In genomic region chr6:7882520-7882919, GRCm38 (mm10) we compare ENCODE assay signal across 9 mouse cellular contexts. TPM values are rescaled to one million over a fixed set of nuclear protein-coding genes. Genes with fewer than 3 reads are reported as not detected.
DNase-seq lines count a peak whose midpoint lies in the region; ATAC-seq and TF ChIP-seq lines count a peak whose summit lies in the region.
"Had no signal": no experiment of that assay in that cellular context is flagged by ENCODE, and none has a peak within 500 bp of the region (broad histone marks: within the 10 kb centered on the region; RNA-seq: fewer than 3 reads in every experiment).

No protein-coding gene starts in this region.

- peak; percentile 83 for DNase-seq in liver, adult 2 months (ENCODE audit: extremely low read depth, low read depth, low spot score)
- DNase-seq in fibroblast of lung, adult 2 months (ENCODE audit: low read depth) = peak; percentile 81
- peak; percentile 84 for DNase-seq in lung, postnatal 36 days
- no peak for DNase-seq in left cerebral cortex, adult 2 months (ENCODE audit: extremely low spot score in 1 of 2, low spot score in 2 of 2)
- DNase-seq in cerebellum, adult 9-10 months = no peak
- DNase-seq in cerebellum, adult 2 months = no peak

- no peaks in the 10 kb centered on the region for H3K27me3 ChIP-seq in liver, adult 2 months (ENCODE audit: control insufficient read depth, insufficient read depth, low read length)
- H3K27me3 ChIP-seq in liver, embryonic 12.5 days (replicated peaks) = no peaks in the 10 kb centered on the region
- no peaks in the 10 kb centered on the region for H3K27me3 ChIP-seq in intestine, embryonic 16.5 days (replicated peaks; ENCODE audit: control insufficient read depth, insufficient read depth, low read length)
- no peaks in the 10 kb centered on the region for H3K27me3 ChIP-seq in cerebellum, adult 2 months (ENCODE audit: control insufficient read depth, insufficient read depth, low read length)
- H3K27me3 ChIP-seq: limb, embryonic 13.5 days had no signal

- H3K79me2 ChIP-seq in liver, adult 2 months (ENCODE audit: control insufficient read depth, insufficient read depth, low read length) = no peaks in the 10 kb centered on the region

- H3K4me1 ChIP-seq in liver, adult 2 months (ENCODE audit: control insufficient read depth, insufficient read depth, low read length) = peaks cover 3% of the 10 kb centered on the region; the same call in 1 of the 2 replicates
- H3K4me1 ChIP-seq in liver, embryonic 12.5 days = no peaks in the 10 kb centered on the region
- H3K4me1 ChIP-seq in intestine, embryonic 16.5 days (ENCODE audit: control insufficient read depth, insufficient read depth, low read length) = no peaks in the 10 kb centered on the region
- no peaks in the 10 kb centered on the region for H3K4me1 ChIP-seq in cerebellum, adult 2 months (ENCODE audit: control insufficient read depth, insufficient read depth, low read length)
- H3K4me1 ChIP-seq: limb, embryonic 13.5 days had no signal

- H3K9ac ChIP-seq in liver, adult 2 months (ENCODE audit: low read depth, low read length) = 0 out of 2 replicates have a peak overlapping the region, but pooled peaks have one; percentile 29
- no peak overlapping the region for H3K9ac ChIP-seq in liver, embryonic 12.5 days
- H3K9ac ChIP-seq in intestine, embryonic 16.5 days (ENCODE audit: low read depth, low read length) = no peak overlapping the region
- H3K9ac ChIP-seq: limb, embryonic 13.5 days had no signal

- TF ChIP-seq CTCF in liver, adult 2 months (IDR thresholded peaks at IDR 0.05; ENCODE audit: low read depth, low read length) = no peak
- no peak for TF ChIP-seq CTCF in left cerebral cortex, adult 2 months (IDR thresholded peaks at IDR 0.05)
- no peak for TF ChIP-seq CTCF in cerebellum, adult 2 months (IDR thresholded peaks at IDR 0.05; ENCODE audit: borderline replicate concordance, insufficient read depth, low read depth, low read length)

- no peak overlapping the region for H3K4me2 ChIP-seq in liver, embryonic 12.5 days
- H3K4me2 ChIP-seq in intestine, embryonic 16.5 days (ENCODE audit: low read depth, low read length) = no peak overlapping the region
- H3K4me2 ChIP-seq: limb, embryonic 13.5 days had no signal

- H3K27ac ChIP-seq in liver, adult 2 months (replicated peaks; ENCODE audit: insufficient read depth, low read depth, low read length) = no peak overlapping the region
- no peak overlapping the region for H3K27ac ChIP-seq in liver, embryonic 12.5 days
- H3K27ac ChIP-seq in intestine, embryonic 16.5 days (ENCODE audit: low read length) = no peak overlapping the region
- H3K27ac ChIP-seq in left cerebral cortex, adult 2 months = no peak overlapping the region
- no peak overlapping the region for H3K27ac ChIP-seq in cerebellum, adult 2 months (ENCODE audit: insufficient read depth, low read length)
- H3K27ac ChIP-seq: limb, embryonic 13.5 days had no signal

- ATAC-seq in liver, embryonic 12.5 days = no peak
- 0 out of 2 replicates have a peak, but pooled peaks have one; percentile 46 for ATAC-seq in intestine, embryonic 16.5 days

- H3K4me3 ChIP-seq in liver, adult 2 months (ENCODE audit: insufficient read depth, low read depth, low read length) = peak overlapping the region; percentile 43
- no peak overlapping the region for H3K4me3 ChIP-seq in liver, embryonic 12.5 days
- H3K4me3 ChIP-seq in intestine, embryonic 16.5 days (ENCODE audit: low read length) = no peak overlapping the region
- no peak overlapping the region for H3K4me3 ChIP-seq in left cerebral cortex, adult 2 months
- no peak overlapping the region for H3K4me3 ChIP-seq in cerebellum, adult 2 months (replicated peaks; ENCODE audit: insufficient read depth, low read depth, low read length)
- H3K4me3 ChIP-seq: limb, embryonic 13.5 days had no signal

- no peak for TF ChIP-seq POLR2A in liver, adult 2 months (IDR thresholded peaks at IDR 0.05; ENCODE audit: extremely low read depth, insufficient read depth, low read length)
- TF ChIP-seq POLR2A in cerebellum, adult 2 months (IDR thresholded peaks at IDR 0.05; ENCODE audit: borderline replicate concordance, insufficient read depth, low read length) = no peak

- H3K9me3 ChIP-seq in liver, embryonic 12.5 days (replicated peaks) = no peaks in the 10 kb centered on the region
- no peaks in the 10 kb centered on the region for H3K9me3 ChIP-seq in intestine, embryonic 16.5 days (ENCODE audit: control insufficient read depth, low read length)
- H3K9me3 ChIP-seq: limb, embryonic 13.5 days had no signal

- intact Hi-C loops in left cerebral cortex, adult 2 months (cut with DNase I) = no loop called here

- WGBS in liver, adult 2 months = 16% methylated on average over 13 of the region's 13 CpGs
- 76% methylated on average over 13 of the region's 13 CpGs for WGBS in liver, embryonic 12.5 days (ENCODE audit: insufficient replicate concordance)
- 64% methylated on average over 13 of the region's 13 CpGs for WGBS in intestine, embryonic 16.5 days
- 44% methylated on average over 13 of the region's 13 CpGs for WGBS in cerebellum, adult 2 months

- no peaks in the 10 kb centered on the region for H3K36me3 ChIP-seq in liver, adult 2 months (ENCODE audit: control insufficient read depth, insufficient read depth, low read length)
- H3K36me3 ChIP-seq in liver, embryonic 12.5 days = no peaks in the 10 kb centered on the region
- H3K36me3 ChIP-seq in intestine, embryonic 16.5 days (ENCODE audit: control insufficient read depth, insufficient read depth, low read length) = no peaks in the 10 kb centered on the region
- H3K36me3 ChIP-seq: limb, embryonic 13.5 days had no signal

RNA-seq across cellular contexts. Expression of gene C1galt1, which starts 37.9 kb away (rescaled TPM):
- total RNA-seq in liver, adult 2 months (2014; rRNA removed) = 29.8 and 31.7 TPM in 2 replicates
- 4.7 and 5.1 TPM in 2 replicates for polyA plus RNA-seq in liver, adult 2 months (2012; rRNA removed)
- polyA plus RNA-seq in liver, embryonic 12.5 days (2016; fragmentation: Nextera tagmentation; extraction: Ambion mirVana) = 5.9 and 6.3 TPM in 2 replicates
- polyA plus RNA-seq in intestine, embryonic 16.5 days (2015; fragmentation: Nextera tagmentation; extraction: Ambion mirVana) = 5.5 and 6.3 TPM in 2 replicates
- 10 to 100 TPM; 12.4 to 13.7 TPM for total RNA-seq in left cerebral cortex, adult 2 months (2021)
- polyA plus RNA-seq in cerebellum, adult 2 months (2012; rRNA removed) = 4.9 and 5.1 TPM in 2 replicates

Comparison
In these comparisons a context has a peak if more than half of its experiments do, and no peak if none do; other contexts are left out.
1. DNase-seq: peak in liver, adult 2 months (single experiment), fibroblast of lung, adult 2 months (single experiment) and lung, postnatal 36 days (single experiment); none in left cerebral cortex, adult 2 months (0 of 2), cerebellum, adult 9-10 months (single experiment) and cerebellum, adult 2 months (0 of 2).